Mouse (Mus musculus): ENCODE results near the gene Pvalb.

- TF ChIP-seq POLR2A (IDR thresholded peaks at IDR 0.05; ENCODE audit: low read depth, low read length) (no peak), CTCF (IDR thresholded peaks at IDR 0.05; ENCODE audit: borderline replicate concordance, insufficient read depth, low read length) (no peak)
These were observed 48.9 kb downstream of the Pvalb start for GRCm38 (mm10) chr15:78157330-78157729.

Data from embryonic fibroblast, embryonic 13.5 days (primary cell).